Mouse (Mus musculus) CH12.LX (cell line): ENCODE data around the gene Ppp2r5e. TPM values are rescaled to one million over a fixed set of nuclear protein-coding genes. Genes with fewer than 3 reads are reported as not detected.

ENCODE experiments used
- DNase-seq: peaks from one replicate; pipeline ENCODE4 v3.0.0-alpha.2; 2013; ENCODE audit errors: extremely low read depth
- H3K27ac ChIP-seq: 2 replicates; pipeline ENCODE4 v1.5.1; 2012; ENCODE audit warnings: low read depth, mild to moderate bottlenecking, control low read depth, moderate library complexity; ENCODE audit not compliant: insufficient read depth
- H3K27me3 ChIP-seq: replicated peaks from 2 replicates; pipeline ENCODE3; 2012; ENCODE audit warnings: inconsistent platforms
- H3K36me3 ChIP-seq, 2 experiments: replicated peaks in 1 of 2; 2 replicates each; pipeline versions ENCODE3 to v1.6.1; 2012; ENCODE audit warnings: inconsistent platforms in 1 of 2, low read length in 1 of 2, mild to moderate bottlenecking in 1 of 2, mixed read lengths in 1 of 2, moderate library complexity in 1 of 2; ENCODE audit not compliant: control insufficient read depth in 1 of 2, insufficient read depth in 1 of 2
- H3K4me1 ChIP-seq, 2 experiments: 2 replicates each; pipeline ENCODE4 v1.6.1; 2012; ENCODE audit warnings: inconsistent platforms in 1 of 2, moderate library complexity in 1 of 2; ENCODE audit not compliant: insufficient read depth in 2 of 2, control insufficient read depth in 1 of 2
- H3K4me2 ChIP-seq: 2 replicates; pipeline ENCODE4 v1.6.1; 2012; ENCODE audit warnings: low read depth, mild to moderate bottlenecking, control low read depth; ENCODE audit not compliant: poor library complexity, insufficient read depth, severe bottlenecking
- H3K4me3 ChIP-seq, 3 experiments: fragments of 150-350 bp in 1 of 3; sonication (generic) in 1 of 3; replicated peaks in 1 of 3; 2 replicates each; pipeline versions ENCODE3 to v1.5.1; 2011 to 2012; ENCODE audit warnings: low read depth in 2 of 3, low read length in 2 of 3, mild to moderate bottlenecking in 2 of 3, moderate library complexity in 2 of 3, control low read depth in 1 of 3, improper control_type of control experiment in 1 of 3, inconsistent platforms in 1 of 3, mixed read lengths in 1 of 3; ENCODE audit not compliant: poor library complexity in 1 of 3
- H3K79me2 ChIP-seq: replicated peaks from 2 replicates; pipeline ENCODE4 v1.6.1; 2012; ENCODE audit warnings: mild to moderate bottlenecking, moderate library complexity; ENCODE audit not compliant: control insufficient read depth, poor library complexity, insufficient read depth, severe bottlenecking; ENCODE audit errors: extremely low read depth
- H3K9ac ChIP-seq: 2 replicates; pipeline ENCODE4 v1.6.1; 2012; ENCODE audit warnings: low read depth, mild to moderate bottlenecking, control low read depth, moderate library complexity; ENCODE audit not compliant: insufficient read depth
- H3K9me3 ChIP-seq: replicated peaks from 2 replicates; pipeline ENCODE3; 2012; ENCODE audit warnings: low read length, inconsistent platforms, mixed read lengths
- BHLHE40 ChIP-seq: IDR thresholded peaks from 2 replicates; pipeline ENCODE4 v1.6.1; 2011; ENCODE audit warnings: mild to moderate bottlenecking, low read depth, low read length, improper control_type of control experiment
- CHD1 ChIP-seq: IDR thresholded peaks from 2 replicates; pipeline ENCODE4 v1.6.1; 2012; ENCODE audit warnings: low read depth, low read length, improper control_type of control experiment, inconsistent platforms
- CHD2 ChIP-seq: IDR thresholded peaks from 2 replicates; pipeline ENCODE4 v1.6.1; 2011; ENCODE audit warnings: low read length, improper control_type of control experiment
- E2F4 ChIP-seq: IDR thresholded peaks from 2 replicates; pipeline ENCODE4 v1.6.1; 2011; ENCODE audit warnings: low read depth, low read length, improper control_type of control experiment; ENCODE audit not compliant: insufficient replicate concordance
- HCFC1 ChIP-seq: IDR thresholded peaks from 2 replicates; pipeline ENCODE4 v1.6.1; 2012; ENCODE audit warnings: low read depth, mild to moderate bottlenecking, inconsistent platforms, low read length, improper control_type of control experiment
- JUN ChIP-seq: IDR thresholded peaks from 2 replicates; pipeline ENCODE4 v1.6.1; 2011; ENCODE audit warnings: low read depth, mild to moderate bottlenecking, low read length, improper control_type of control experiment, moderate library complexity; ENCODE audit not compliant: insufficient read depth
- JUND ChIP-seq: conservative IDR thresholded peaks from 2 replicates; pipeline ENCODE4 v1.6.1; 2011; ENCODE audit warnings: low read depth, low read length, improper control_type of control experiment
- KAT2A ChIP-seq: IDR thresholded peaks from 2 replicates; pipeline ENCODE4 v1.6.1; 2012; ENCODE audit warnings: low read length, improper control_type of control experiment, inconsistent platforms; ENCODE audit not compliant: insufficient replicate concordance
- MEF2A ChIP-seq: IDR thresholded peaks from 2 replicates; pipeline ENCODE4 v1.6.1; 2014; ENCODE audit warnings: low read depth, mild to moderate bottlenecking, inconsistent platforms, low read length, improper control_type of control experiment, borderline replicate concordance
- MXI1 ChIP-seq: IDR thresholded peaks from 2 replicates; pipeline ENCODE4 v1.6.1; 2011; ENCODE audit warnings: mild to moderate bottlenecking, low read depth, low read length, improper control_type of control experiment
- PAX5 ChIP-seq: IDR thresholded peaks from 2 replicates; pipeline ENCODE4 v1.6.1; 2012; ENCODE audit warnings: low read length, inconsistent platforms, mixed read lengths
- POLR2A ChIP-seq: IDR thresholded peaks from 2 replicates; pipeline ENCODE4 v1.6.1; 2011; ENCODE audit warnings: low read depth, mild to moderate bottlenecking, improper control_type of control experiment, low read length
- POLR2AphosphoS2 ChIP-seq: IDR thresholded peaks from 2 replicates; pipeline ENCODE4 v1.6.1; 2011; ENCODE audit warnings: low read depth, low read length, improper control_type of control experiment
- SMC3 ChIP-seq: IDR thresholded peaks from 2 replicates; pipeline ENCODE4 v1.6.1; 2011; ENCODE audit warnings: low read depth, low read length, improper control_type of control experiment
- TBP ChIP-seq: conservative IDR thresholded peaks from 2 replicates; pipeline ENCODE4 v1.6.1; 2011; ENCODE audit warnings: low read depth, low read length, improper control_type of control experiment
- UBTF ChIP-seq: IDR thresholded peaks from 2 replicates; pipeline ENCODE4 v1.6.1; 2012; ENCODE audit warnings: low read depth, mild to moderate bottlenecking, inconsistent platforms, low read length, improper control_type of control experiment, moderate library complexity
- ZKSCAN1 ChIP-seq: IDR thresholded peaks from 2 replicates; pipeline ENCODE4 v1.6.1; 2012; ENCODE audit warnings: low read depth, inconsistent platforms, low read length, improper control_type of control experiment, borderline replicate concordance
- ZMIZ1 ChIP-seq: IDR thresholded peaks from 2 replicates; pipeline ENCODE4 v1.6.1; 2012; ENCODE audit warnings: low read depth, mild to moderate bottlenecking, inconsistent platforms, low read length, improper control_type of control experiment
- ZNF384 ChIP-seq: IDR thresholded peaks from 2 replicates; pipeline ENCODE4 v1.6.1; 2012; ENCODE audit warnings: low read depth, low read length, improper control_type of control experiment, inconsistent platforms
- dilution Hi-C: fragments of 300-500 bp; cut with MboI; formaldehyde crosslinking; loops from 2 replicates; pipeline ENCODE4 v1.14.3; 2020; ENCODE audit warnings: low sequenced_read_pairs; ENCODE audit not compliant: extremely low pct_unique_long_range_greater_than_20kb, extremely low pct_ligation_motif_present
- in situ Hi-C: fragments of 300-500 bp; cut with MboI; formaldehyde crosslinking; loops from 3 replicates; pipeline ENCODE4 v1.14.3; 2019; ENCODE audit warnings: low sequenced_read_pairs, low pct_ligation_motif_present, low pct_unique_long_range_greater_than_20kb, mixed read lengths
- polyA plus RNA-seq: library from polyadenylated mRNA; unstranded; fragments of >175 nt; gene quantifications from 2 replicates; pipeline ENCODE4 v1.2.1, GENCODE M21; 2012; ENCODE audit warnings: low read depth; ENCODE audit not compliant: insufficient read length
- total RNA-seq, 2 experiments: library from RNA; depleted of rRNA; stranded (reverse); fragments of 300-350 nt in 1 of 2; fragments of >200 nt in 1 of 2; gene quantifications; 2 replicates each; pipeline ENCODE4 v1.2.3; 2012 to 2014

Ppp2r5e gene
- total and polyA plus RNA-seq, 3 experiments, result 9.3 to 21.7 (median 10.0) TPM

- Histone ChIP-seq H3K36me3 (peaks cover 0 to 6% of the 10 kb centered on the region in 2 experiments), H3K4me2 (no peak overlapping the region)
- in situ Hi-C loops, result no loop called here
- TF ChIP-seq MEF2A (no peak), POLR2A (no peak), ZNF384 (no peak), BHLHE40 (no peak), PAX5 (no peak), JUN (no peak), E2F4 (no peak), UBTF (no peak), KAT2A (no peak), HCFC1 (no peak), CHD1 (no peak), ZMIZ1 (no peak), TBP (no peak), JUND (no peak), POLR2AphosphoS2 (no peak), MXI1 (no peak)
- TF ChIP-seq, all 38 proteins: peak for 0
- no peaks in the 10 kb centered on the region for H3K27me3 ChIP-seq
- dilution Hi-C loops, result no loop called here
- H3K4me1 ChIP-seq, result peaks cover 2 to 18% of the 10 kb centered on the region in 2 experiments
- no peaks in the 10 kb centered on the region for H3K9me3 ChIP-seq
- H3K9ac ChIP-seq, result no peak overlapping the region
- DNase-seq, result no peak
- H3K79me2 ChIP-seq, result 0 out of 2 replicates have a peak, but pooled peaks cover 8% of the 10 kb centered on the region
- H3K4me3 ChIP-seq, result no peak overlapping the region
- H3K27ac ChIP-seq, result no peak overlapping the region
These were observed 73.1 kb downstream of the Ppp2r5e start for GRCm38 (mm10) chr12:75522931-75523330.

- no peaks in the 10 kb centered on the region for H3K9me3 ChIP-seq
- peaks cover 0 to 6% of the 10 kb centered on the region in 2 experiments for H3K36me3 ChIP-seq
- in situ Hi-C loops (no loop called here), dilution Hi-C loops (no loop called here)
- no peak overlapping the region for H3K27ac ChIP-seq
- H3K4me3 ChIP-seq, result no peak overlapping the region
- H3K27me3 ChIP-seq, result no peaks in the 10 kb centered on the region
- no peak for DNase-seq
- no peak overlapping the region for H3K4me2 ChIP-seq
- H3K4me1 ChIP-seq, result peaks cover 0 to 14% of the 10 kb centered on the region in 2 experiments; a peak in 1 of 4 replicates
- TF ChIP-seq ZKSCAN1 (no peak), CHD2 (no peak), BHLHE40 (no peak), SMC3 (no peak)
- TF ChIP-seq, all 38 proteins: peak for 0
- Histone ChIP-seq H3K9ac (no peak overlapping the region), H3K79me2 (0 out of 2 replicates have a peak, but pooled peaks cover 9% of the 10 kb centered on the region)
These were observed 73.7 kb downstream of the Ppp2r5e start for GRCm38 (mm10) chr12:75522360-75522759.
